Mouse (Mus musculus) embryonic facial prominence, embryonic 15.5 days (tissue): ENCODE results near the gene Fbrs. TPM values are rescaled to one million over a fixed set of nuclear protein-coding genes. Genes with fewer than 3 reads are reported as not detected.
"Not testable (repeated sequence)": the region's sequence is repeated elsewhere in the genome, so short reads cannot be mapped to it uniquely, and the experiment has no call there.

Experiments
- ATAC-seq: fragments of 200-750 bp; cut with Nextera tagmentation; 2 replicates; pipeline ENCODE4 v1.8.0; 2017; ENCODE audit warnings: low read depth, moderate TSS enrichment; ENCODE audit not compliant: insufficient number of reproducible peaks, low FRiP score, low TSS enrichment
- H3K27ac ChIP-seq: fragments of 300-500 bp; sonication (generic); replicated peaks from 2 replicates; pipeline ENCODE4 v1.5.1; 2015; ENCODE audit warnings: mild to moderate bottlenecking, inconsistent platforms
- H3K27me3 ChIP-seq: fragments of 300-500 bp; sonication (generic); 2 replicates; pipeline ENCODE4 v1.6.1; 2015; ENCODE audit warnings: inconsistent platforms
- H3K36me3 ChIP-seq: fragments of 300-500 bp; sonication (generic); 2 replicates; pipeline ENCODE4 v1.6.1; 2015; ENCODE audit warnings: mild to moderate bottlenecking, inconsistent platforms
- H3K4me1 ChIP-seq: fragments of 300-500 bp; sonication (generic); 2 replicates; pipeline ENCODE4 v1.6.1; 2015; ENCODE audit warnings: inconsistent platforms
- H3K4me2 ChIP-seq: fragments of 300-500 bp; sonication (generic); replicated peaks from 2 replicates; pipeline ENCODE4 v1.6.1; 2015; ENCODE audit warnings: mild to moderate bottlenecking, inconsistent platforms
- H3K4me3 ChIP-seq: fragments of 300-500 bp; sonication (generic); replicated peaks from 2 replicates; pipeline ENCODE4 v1.5.1; 2015; ENCODE audit warnings: mild to moderate bottlenecking, inconsistent platforms
- H3K9ac ChIP-seq: fragments of 300-500 bp; sonication (generic); 2 replicates; pipeline ENCODE4 v1.6.1; 2015; ENCODE audit warnings: inconsistent platforms
- H3K9me3 ChIP-seq: fragments of 300-500 bp; sonication (generic); replicated peaks from 2 replicates; pipeline ENCODE4 v1.6.1; 2016; ENCODE audit warnings: inconsistent platforms
- WGBS: fragments of 180-500 bp; shearing (Covaris S2); methylation state at CpG from one replicate; pipeline ENCODE4 v1.1.7; 2015; 5-methylcytosine and 5-hydroxymethylcytosine counted together
- polyA plus RNA-seq: library from polyadenylated mRNA; unstranded; fragments of >200 nt; fragmentation: Nextera tagmentation; extraction: Ambion mirVana; gene quantifications from 2 replicates; pipeline ENCODE4 v1.2.1, GENCODE M21; 2015

The Fbrs gene
- polyA plus RNA-seq, 1 experiment from 2014 or later = 17.3 TPM

DNA sequence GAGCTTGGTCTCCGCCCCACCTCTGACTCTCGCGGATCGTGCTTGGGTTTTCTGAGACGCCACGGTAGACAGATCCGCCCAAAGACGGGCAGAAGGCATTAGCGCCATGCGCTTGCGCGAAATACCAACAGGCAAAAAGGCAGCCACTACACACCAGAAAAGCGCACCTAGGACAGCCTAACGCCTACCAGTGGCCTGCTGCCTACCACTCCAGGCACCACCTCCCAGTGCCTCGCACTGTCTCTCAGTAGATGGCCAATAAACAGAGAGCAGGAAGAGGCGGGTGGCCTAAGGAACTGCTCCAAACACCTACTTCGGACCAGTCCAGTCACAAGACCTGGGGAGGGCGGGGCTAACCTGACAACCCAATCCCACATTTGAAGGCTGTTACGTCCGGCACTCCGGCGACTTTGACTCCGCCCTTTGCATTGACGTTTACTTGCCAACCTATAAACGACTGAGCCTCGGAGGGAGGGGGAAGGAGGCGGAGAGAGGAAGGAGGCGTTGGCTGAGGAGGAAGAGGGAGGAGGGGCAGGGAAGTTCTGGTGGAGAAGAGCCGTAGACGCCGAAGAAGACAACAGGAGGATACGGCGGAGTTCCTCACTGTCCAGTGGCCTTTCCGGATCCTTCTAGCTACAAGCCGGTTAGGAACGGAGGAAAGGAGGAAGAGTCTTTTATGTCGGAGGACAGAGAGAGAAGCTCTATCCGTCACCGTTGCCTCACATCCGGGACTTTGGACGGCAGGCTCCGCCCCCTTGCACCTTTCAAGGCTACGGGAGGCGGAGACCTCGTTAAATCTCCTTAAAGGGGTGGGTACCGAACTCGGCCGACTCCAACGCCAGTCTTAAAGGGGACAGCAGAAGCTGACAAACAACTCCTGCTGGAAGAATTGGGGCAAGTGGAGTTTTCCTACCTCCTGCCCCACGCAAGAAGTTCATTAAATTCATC lies 1.0 kb upstream of the Fbrs start:
- peak overlapping the region; percentile 99 for H3K4me3 ChIP-seq
- H3K36me3 ChIP-seq = peaks cover 50% of the 10 kb centered on the region
- H3K27me3 ChIP-seq = no peaks in the 10 kb centered on the region
- no peaks in the 10 kb centered on the region for H3K9me3 ChIP-seq
- peak overlapping the region; percentile 96 for H3K9ac ChIP-seq
- peak overlapping the region; percentile 77 for H3K4me2 ChIP-seq
- WGBS = under 1% methylated on average over 50 of the region's 50 CpGs
- H3K27ac ChIP-seq = peak overlapping the region; percentile 99
- ATAC-seq = peak; percentile 92
- peaks cover 32% of the 10 kb centered on the region for H3K4me1 ChIP-seq

DNA sequence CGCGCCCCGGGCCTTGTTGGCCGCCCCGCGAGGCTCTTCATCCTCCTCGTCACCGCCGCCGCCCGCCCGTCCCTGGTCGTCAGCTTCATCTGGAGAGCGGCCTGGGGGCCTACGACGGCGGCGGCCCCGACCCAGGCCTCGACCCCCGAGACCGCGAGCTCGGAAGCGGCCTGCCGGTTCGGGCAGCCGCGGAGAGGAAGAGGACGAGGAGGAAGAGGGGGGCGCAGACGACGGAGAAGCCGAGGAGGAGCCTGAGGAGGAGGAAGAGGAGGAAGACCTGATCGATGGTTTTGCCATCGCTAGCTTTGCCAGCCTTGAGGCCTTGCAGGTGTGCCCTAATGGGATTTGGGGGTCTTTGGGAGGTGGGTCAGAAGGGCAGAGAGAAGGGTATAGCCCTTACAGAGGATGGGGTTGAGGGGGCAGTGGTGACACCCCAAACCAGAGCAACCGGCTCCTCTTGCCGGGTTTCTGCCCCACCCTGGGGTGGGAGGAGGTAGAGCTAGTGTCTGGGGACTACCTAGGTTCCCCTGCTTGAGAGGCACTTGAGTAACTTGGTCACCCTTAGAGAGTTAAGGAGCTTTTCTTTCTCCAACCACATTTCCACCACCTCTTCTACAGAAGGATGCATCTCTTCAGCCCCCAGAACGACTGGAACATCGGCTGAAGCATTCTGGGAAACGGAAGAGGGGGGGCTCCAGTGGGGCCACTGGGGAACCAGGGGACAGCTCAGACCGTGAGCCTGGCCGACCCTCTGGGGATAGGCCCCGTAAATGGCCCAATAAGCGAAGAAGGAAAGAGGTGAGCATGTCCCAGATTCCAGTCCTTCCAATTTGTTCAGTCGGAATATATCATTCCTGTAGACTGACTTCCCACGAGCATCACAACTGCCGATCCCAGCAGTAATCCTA lies 573 bp downstream of the Fbrs start:
- peaks cover 26% of the 10 kb centered on the region for H3K4me1 ChIP-seq
- 4% methylated on average over 43 of the region's 48 CpGs for WGBS
- H3K27ac ChIP-seq = peak overlapping the region; percentile 99
- peak overlapping the region; percentile 77 for H3K4me2 ChIP-seq
- no peaks in the 10 kb centered on the region for H3K9me3 ChIP-seq
- H3K36me3 ChIP-seq = peaks cover 48% of the 10 kb centered on the region
- no peaks in the 10 kb centered on the region for H3K27me3 ChIP-seq
- no peak for ATAC-seq
- peak overlapping the region; percentile 96 for H3K9ac ChIP-seq
- H3K4me3 ChIP-seq = peak overlapping the region; percentile 99

DNA sequence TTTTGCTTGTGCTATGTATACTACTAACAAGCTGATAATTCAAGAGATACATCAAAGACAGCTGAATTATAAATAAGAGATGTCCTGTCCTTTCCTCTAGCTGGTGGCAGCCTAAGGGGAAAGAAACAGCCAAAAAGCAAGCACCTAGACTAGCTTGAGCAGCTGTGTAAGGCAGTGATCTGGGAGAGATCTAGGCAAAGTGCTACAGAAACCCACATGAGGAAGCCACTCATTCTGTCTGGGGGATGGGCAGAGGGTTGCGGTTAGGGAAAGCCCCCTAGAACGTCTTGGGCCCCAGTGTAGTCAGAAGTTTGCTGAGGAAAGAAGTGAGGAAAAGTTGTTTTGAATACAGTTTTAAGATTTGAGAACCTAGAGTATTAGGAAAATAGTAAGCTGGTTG lies 1.3 kb downstream of the Fbrs start:
- Histone ChIP-seq H3K9ac (peak overlapping the region; percentile 96), H3K36me3 (peaks cover 48% of the 10 kb centered on the region), H3K9me3 (no peaks in the 10 kb centered on the region), H3K4me3 (peak overlapping the region; percentile 99), H3K27me3 (no peaks in the 10 kb centered on the region), H3K27ac (no peak overlapping the region), H3K4me2 (peak overlapping the region; percentile 77), H3K4me1 (peaks cover 26% of the 10 kb centered on the region)
- ATAC-seq = no peak
- 46% methylated on average over 2 of the region's 2 CpGs for WGBS

DNA sequence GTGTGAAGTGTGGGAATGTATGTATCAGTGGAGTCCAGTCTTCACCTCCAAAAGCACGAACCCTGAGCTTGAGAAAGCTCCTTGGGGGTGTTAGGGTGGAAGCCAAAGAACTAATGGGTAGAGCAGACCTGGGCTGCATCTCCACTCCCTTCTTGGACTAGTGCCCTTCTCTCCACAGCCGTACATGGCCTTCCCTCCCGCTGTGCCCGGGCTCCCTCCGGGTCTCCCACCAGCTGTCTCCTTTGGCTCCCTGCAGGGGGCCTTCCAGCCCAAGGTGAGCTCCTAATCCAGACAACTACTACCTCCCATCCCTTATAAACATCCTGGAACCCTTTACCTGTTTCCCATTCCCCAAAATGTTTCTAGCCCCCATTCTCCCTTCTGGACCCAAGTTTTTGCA lies 6.4 kb downstream of the Fbrs start:
- no peak overlapping the region for H3K4me2 ChIP-seq
- H3K9me3 ChIP-seq = no peaks in the 10 kb centered on the region
- H3K4me1 ChIP-seq = peaks cover 10% of the 10 kb centered on the region
- H3K36me3 ChIP-seq = peaks cover 86% of the 10 kb centered on the region
- H3K9ac ChIP-seq = no peak overlapping the region
- H3K4me3 ChIP-seq = no peak overlapping the region
- 75% methylated on average over 5 of the region's 5 CpGs for WGBS
- no peak for ATAC-seq
- no peaks in the 10 kb centered on the region for H3K27me3 ChIP-seq
- no peak overlapping the region for H3K27ac ChIP-seq

DNA sequence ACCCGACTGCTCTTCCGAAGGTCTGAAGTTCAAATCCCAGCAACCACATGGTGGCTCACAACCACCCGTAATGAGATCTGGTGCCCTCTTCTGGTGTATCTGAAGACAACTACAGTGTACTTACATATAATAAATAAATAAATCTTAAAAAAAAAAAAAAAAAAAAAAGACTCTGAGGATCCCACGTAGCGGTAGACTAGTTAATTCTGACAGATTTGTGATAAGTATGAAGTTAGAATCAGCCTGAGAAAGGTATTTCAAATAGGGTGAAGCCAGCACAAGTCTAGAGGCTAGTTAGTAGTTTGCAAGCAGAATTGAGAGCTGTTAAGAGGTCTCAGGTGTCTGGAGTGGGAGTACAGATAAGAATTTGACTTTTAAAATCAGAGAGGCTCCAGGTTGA lies 9.4 kb downstream of the Fbrs start:
- not testable (repeated sequence) for H3K9me3 ChIP-seq, ATAC-seq, H3K4me2 ChIP-seq, H3K4me3 ChIP-seq, H3K27ac ChIP-seq, H3K27me3 ChIP-seq, H3K4me1 ChIP-seq, H3K9ac ChIP-seq
- H3K36me3 ChIP-seq = peaks cover 87% of the 10 kb centered on the region
- 81% methylated on average over 4 of the region's 5 CpGs for WGBS

DNA sequence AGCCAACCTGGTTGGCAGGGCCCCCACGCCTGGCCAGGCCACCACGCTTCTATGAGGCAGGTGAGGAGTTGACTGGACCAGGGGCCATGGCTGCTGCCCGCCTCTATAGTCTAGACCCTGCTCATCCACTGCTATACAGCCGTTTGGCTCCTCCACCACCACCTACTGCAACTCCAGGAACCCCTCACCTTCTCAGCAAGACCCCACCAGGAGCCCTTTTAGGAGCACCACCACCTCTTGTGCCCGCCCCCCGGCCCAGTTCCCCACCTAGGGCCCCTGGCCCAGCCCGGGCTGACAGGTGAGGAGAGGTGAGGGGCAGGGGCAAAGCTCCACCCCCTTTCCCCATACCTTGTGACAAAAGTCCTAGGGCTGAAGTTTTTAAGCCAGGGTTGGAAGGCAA lies 11.0 kb downstream of the Fbrs start:
- Histone ChIP-seq H3K9me3 (no peaks in the 10 kb centered on the region), H3K9ac (no peak overlapping the region), H3K36me3 (peaks cover 74% of the 10 kb centered on the region), H3K4me2 (no peak overlapping the region), H3K27me3 (no peaks in the 10 kb centered on the region), H3K4me3 (no peak overlapping the region), H3K4me1 (no peaks in the 10 kb centered on the region), H3K27ac (no peak overlapping the region)
- WGBS = 94% methylated on average over 7 of the region's 7 CpGs
- no peak for ATAC-seq

DNA sequence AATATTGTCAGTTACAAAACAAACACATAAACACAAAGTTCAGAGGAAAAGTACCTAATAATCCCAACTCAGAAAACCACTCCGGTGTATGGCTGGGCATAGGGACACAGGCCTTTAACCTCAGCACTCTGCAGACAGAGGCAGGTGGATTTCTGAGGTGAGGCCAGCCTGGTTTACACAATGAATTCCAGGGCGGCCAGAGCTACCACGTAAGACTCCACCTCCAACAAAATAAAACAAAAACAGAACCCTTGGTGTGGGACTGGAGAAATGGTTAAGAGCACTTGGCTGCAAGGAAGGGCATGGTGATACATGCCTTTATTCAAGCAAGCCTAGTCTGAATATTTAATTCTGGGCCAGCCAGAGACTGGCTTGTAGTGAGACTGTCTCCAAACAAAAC lies 12.8 kb downstream of the Fbrs start:
- Histone ChIP-seq H3K36me3 (peaks cover 56% of the 10 kb centered on the region), H3K4me3 (no peak overlapping the region), H3K27me3 (no peaks in the 10 kb centered on the region), H3K27ac (no peak overlapping the region), H3K9ac (no peak overlapping the region), H3K4me2 (no peak overlapping the region), H3K4me1 (no peaks in the 10 kb centered on the region), H3K9me3 (no peaks in the 10 kb centered on the region)
- no peak for ATAC-seq
- WGBS = 81% methylated on average over 3 of the region's 3 CpGs

DNA sequence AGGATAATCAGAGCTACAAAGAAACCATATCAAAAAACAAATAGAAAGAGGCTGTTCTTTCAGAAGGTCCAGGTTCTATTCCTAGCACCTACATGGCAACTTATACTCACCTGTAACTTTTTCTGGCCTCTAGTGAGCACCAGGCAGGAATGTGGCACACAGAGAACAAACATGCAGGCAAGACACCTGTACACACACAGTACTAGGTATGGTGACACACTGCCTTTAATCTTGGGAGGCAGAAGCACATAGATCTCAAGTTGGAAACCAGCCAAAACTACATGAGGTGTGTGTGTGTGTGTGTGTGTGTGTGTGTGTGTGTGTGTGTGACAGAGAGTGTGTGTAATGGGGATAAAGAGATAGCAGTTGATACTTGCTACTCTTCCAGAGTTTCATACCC lies 15.6 kb downstream of the Fbrs start:
- no peak overlapping the region for H3K4me2 ChIP-seq
- H3K9me3 ChIP-seq = no peaks in the 10 kb centered on the region
- no peak overlapping the region for H3K9ac ChIP-seq
- peaks cover 30% of the 10 kb centered on the region for H3K36me3 ChIP-seq
- 0 out of 2 replicates have a peak, but pooled peaks have one; percentile 24 for ATAC-seq
- no peaks in the 10 kb centered on the region for H3K4me1 ChIP-seq
- H3K27me3 ChIP-seq = no peaks in the 10 kb centered on the region
- no peak overlapping the region for H3K4me3 ChIP-seq
- H3K27ac ChIP-seq = no peak overlapping the region

DNA sequence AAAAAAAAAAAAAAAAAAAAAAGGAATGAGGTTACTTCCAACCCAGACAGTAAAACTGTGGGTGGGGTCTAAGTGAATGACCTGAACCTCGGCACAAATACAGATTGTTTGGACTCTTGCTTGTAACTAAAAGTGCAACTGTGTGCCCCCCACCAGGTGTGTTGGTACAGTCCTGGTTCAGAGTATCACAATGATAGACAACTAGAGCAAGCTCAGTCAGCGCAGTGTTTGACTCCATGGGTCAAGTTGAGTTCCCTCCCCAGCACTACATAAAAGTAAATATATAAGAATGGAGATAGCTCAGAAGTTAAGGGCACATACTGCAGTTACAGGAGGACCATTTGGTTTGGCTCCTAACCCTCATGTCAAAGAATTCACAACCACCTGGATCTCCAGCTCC lies 18.4 kb downstream of the Fbrs start:
- Histone ChIP-seq H3K9me3 (no peaks in the 10 kb centered on the region), H3K4me1 (no peaks in the 10 kb centered on the region), H3K9ac (no peak overlapping the region), H3K4me3 (no peak overlapping the region), H3K27me3 (no peaks in the 10 kb centered on the region), H3K27ac (no peak overlapping the region), H3K4me2 (no peak overlapping the region), H3K36me3 (peaks cover 2% of the 10 kb centered on the region; the same call in 1 of the 2 replicates)
- no peak for ATAC-seq
- 88% methylated on average over 2 of the region's 2 CpGs for WGBS

DNA sequence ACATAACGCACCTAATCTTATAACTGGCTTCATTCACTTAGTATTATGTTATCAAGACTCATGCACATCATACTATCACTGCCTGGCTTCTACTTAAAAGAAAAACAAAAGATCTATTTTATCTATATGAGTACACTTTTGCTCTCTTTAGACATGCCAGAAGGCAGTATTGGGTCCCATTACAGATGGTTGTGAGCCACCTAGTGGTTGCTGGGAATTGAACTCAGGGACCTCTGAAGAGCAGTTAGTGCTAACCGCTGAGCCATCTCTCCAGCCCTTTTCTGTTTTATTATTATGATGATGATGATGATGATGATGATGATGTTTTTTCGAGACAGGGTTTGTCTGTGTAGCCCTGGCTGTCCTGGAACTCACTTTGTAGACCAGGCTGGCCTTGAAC lies 19.4 kb downstream of the Fbrs start:
- Histone ChIP-seq H3K4me2 (no peak overlapping the region), H3K4me3 (no peak overlapping the region), H3K27me3 (no peaks in the 10 kb centered on the region), H3K4me1 (no peaks in the 10 kb centered on the region), H3K36me3 (no peaks in the 10 kb centered on the region), H3K27ac (no peak overlapping the region), H3K9ac (no peak overlapping the region), H3K9me3 (no peaks in the 10 kb centered on the region)
- ATAC-seq = no peak
- 45% methylated on average over 3 of the region's 3 CpGs for WGBS

DNA sequence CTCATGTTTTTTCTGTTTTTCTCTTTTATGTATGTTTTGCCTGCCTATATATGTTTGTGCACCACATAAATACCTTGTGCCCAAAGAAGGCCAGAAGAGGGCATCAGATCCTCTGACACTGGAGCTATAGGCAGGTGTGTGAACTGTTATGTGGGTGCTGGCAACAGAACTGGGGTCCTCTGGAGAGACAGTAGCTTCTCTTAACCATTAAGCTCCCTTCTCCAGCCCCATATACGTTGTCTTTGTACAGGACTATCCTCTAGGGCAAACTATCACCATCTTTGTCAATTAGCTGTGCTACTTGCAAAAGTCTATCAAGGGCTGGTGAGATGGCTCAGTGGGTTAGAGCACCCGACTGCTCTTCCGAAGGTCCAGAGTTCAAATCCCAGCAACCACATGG lies 29.3 kb downstream of the Fbrs start:
- H3K36me3 ChIP-seq = no peaks in the 10 kb centered on the region

More for the DNA sequence above, 29.3 kb downstream of the Fbrs start:
- peaks cover 5% of the 10 kb centered on the region; the same call in 1 of the 2 replicates for H3K4me1 ChIP-seq
- WGBS = 97% methylated on average over 3 of the region's 3 CpGs
- H3K4me2 ChIP-seq = no peak overlapping the region
- H3K27ac ChIP-seq = no peak overlapping the region
- ATAC-seq = no peak
- no peak overlapping the region for H3K4me3 ChIP-seq
- H3K9me3 ChIP-seq = no peaks in the 10 kb centered on the region
- no peak overlapping the region for H3K9ac ChIP-seq
- H3K27me3 ChIP-seq = no peaks in the 10 kb centered on the region
